Mouse (Mus musculus): ENCODE data around the gene Sash3. TPM values are rescaled to one million over a fixed set of nuclear protein-coding genes. Genes with fewer than 3 reads are reported as not detected.
A peak's percentile ranks its signal among the peaks of the same experiment; 100 is the strongest.
"Not testable (repeated sequence)": the region's sequence is repeated elsewhere in the genome, so short reads cannot be mapped to it uniquely, and the experiment has no call there.

Gene Sash3
- total RNA-seq, 1 experiment = 0.54 TPM

DNA sequence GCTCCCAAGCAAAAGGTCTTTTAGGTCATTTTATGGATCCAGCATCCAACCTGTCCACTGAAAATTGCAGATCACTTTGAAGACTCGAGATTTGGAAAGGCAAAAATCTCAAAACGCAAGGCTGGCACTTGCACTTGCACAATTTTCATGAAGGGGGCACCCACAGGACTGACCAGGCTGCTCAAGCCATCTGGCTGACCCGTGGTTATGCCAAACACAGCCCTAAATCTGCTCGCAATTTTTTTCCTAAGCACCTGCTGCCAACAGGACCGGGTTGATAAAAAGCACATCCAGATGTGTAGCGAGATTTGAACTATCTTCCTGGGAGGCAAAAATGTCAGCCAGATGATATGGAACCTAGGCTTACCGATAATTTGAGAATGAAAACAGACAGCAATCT, 57.5 kb downstream of the Sash3 start:
- TF ChIP-seq ZNF384 (IDR thresholded peaks at IDR 0.05; ENCODE audit: low read depth, low read length) = no peak
- TF ChIP-seq ZC3H11A (IDR thresholded peaks at IDR 0.05; ENCODE audit: borderline replicate concordance, low read depth, low read length) = no peak
- TF ChIP-seq MAFK (IDR thresholded peaks at IDR 0.05; ENCODE audit: insufficient read depth, low read depth, low read length) = no peak
- TF ChIP-seq HCFC1 (IDR thresholded peaks at IDR 0.05; ENCODE audit: borderline replicate concordance, insufficient read depth, low read length) = no peak
- no peak for TF ChIP-seq CHD2 (IDR thresholded peaks at IDR 0.05; ENCODE audit: low read depth, low read length)
- Histone ChIP-seq H3K9me3 (ENCODE audit: control insufficient read depth, insufficient read depth, low read depth, low read length) (no peaks in the 10 kb centered on the region), H3K27ac (ENCODE audit: insufficient read depth, low read depth, low read length, poor library complexity, severe bottlenecking) (no peak overlapping the region), H3K9ac (ENCODE audit: insufficient read depth, low read depth, low read length, poor library complexity, severe bottlenecking) (no peak overlapping the region), H3K36me3 (ENCODE audit: control insufficient read depth, insufficient read depth, low read length, poor library complexity, severe bottlenecking) (peaks cover 4% of the 10 kb centered on the region; the same call in 1 of the 2 replicates), H3K4me1 (ENCODE audit: control insufficient read depth in 2 of 2, insufficient read depth in 2 of 2, low read length in 2 of 2, poor library complexity in 1 of 2) (peaks cover 0 to 2% of the 10 kb centered on the region in 2 experiments; a peak in 1 of 4 replicates), H3K4me3 (ENCODE audit: insufficient read depth in 1 of 2, low read depth in 1 of 2, low read length in 2 of 2, poor library complexity in 1 of 2, severe bottlenecking in 1 of 2) (no peak overlapping the region)
- no peak for DNase-seq (ENCODE audit: low read depth, low spot score)
- in situ Hi-C loops (cut with MboI; ENCODE audit: low sequenced_read_pairs in 2 of 2, unreplicated experiment in 2 of 2) = no loop called here

DNA sequence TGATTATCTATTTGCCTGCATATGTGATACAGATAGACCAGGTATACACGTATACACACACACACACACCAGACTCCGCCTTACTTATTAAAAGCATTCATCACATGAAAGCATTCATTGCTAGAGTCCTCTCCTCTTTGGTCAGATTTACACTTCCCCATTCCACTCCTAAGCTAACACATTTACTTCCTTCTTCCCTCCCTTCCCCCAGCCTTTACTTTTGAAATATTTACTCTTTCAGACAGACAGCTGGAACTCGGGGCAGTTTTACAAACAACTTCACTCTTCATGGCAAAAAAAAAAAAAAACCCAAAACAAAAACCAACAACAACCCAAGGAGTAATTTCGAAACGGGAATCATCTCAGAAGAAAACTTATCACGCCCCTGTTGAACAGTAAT, 58.2 kb downstream of the Sash3 start:
- H3K9ac ChIP-seq (ENCODE audit: insufficient read depth, low read depth, low read length, poor library complexity, severe bottlenecking) = no peak overlapping the region
- no peak for DNase-seq (ENCODE audit: low read depth, low spot score)
- H3K4me3 ChIP-seq (ENCODE audit: insufficient read depth in 1 of 2, low read depth in 1 of 2, low read length in 2 of 2, poor library complexity in 1 of 2, severe bottlenecking in 1 of 2) = no peak overlapping the region
- in situ Hi-C loops (cut with MboI; ENCODE audit: low sequenced_read_pairs in 2 of 2, unreplicated experiment in 2 of 2) = no loop called here
- TF ChIP-seq MAFK (IDR thresholded peaks at IDR 0.05; ENCODE audit: insufficient read depth, low read depth, low read length) (no peak), ZC3H11A (IDR thresholded peaks at IDR 0.05; ENCODE audit: borderline replicate concordance, low read depth, low read length) (no peak), ZNF384 (IDR thresholded peaks at IDR 0.05; ENCODE audit: low read depth, low read length) (no peak), CHD2 (IDR thresholded peaks at IDR 0.05; ENCODE audit: low read depth, low read length) (no peak), HCFC1 (IDR thresholded peaks at IDR 0.05; ENCODE audit: borderline replicate concordance, insufficient read depth, low read length) (no peak)
- peaks cover 0 to 2% of the 10 kb centered on the region in 2 experiments; a peak in 1 of 4 replicates for H3K4me1 ChIP-seq (ENCODE audit: control insufficient read depth in 2 of 2, insufficient read depth in 2 of 2, low read length in 2 of 2, poor library complexity in 1 of 2)
- no peaks in the 10 kb centered on the region for H3K9me3 ChIP-seq (ENCODE audit: control insufficient read depth, insufficient read depth, low read depth, low read length)
- H3K36me3 ChIP-seq (ENCODE audit: control insufficient read depth, insufficient read depth, low read length, poor library complexity, severe bottlenecking) = peaks cover 4% of the 10 kb centered on the region; the same call in 1 of the 2 replicates
- no peak overlapping the region for H3K27ac ChIP-seq (ENCODE audit: insufficient read depth, low read depth, low read length, poor library complexity, severe bottlenecking)

GRCm38 (mm10) chrX:48207761-48208487, 61.7 kb downstream of the Sash3 start:
- no peak for TF ChIP-seq ZNF384 (IDR thresholded peaks at IDR 0.05; ENCODE audit: low read depth, low read length)
- TF ChIP-seq HCFC1 (IDR thresholded peaks at IDR 0.05; ENCODE audit: borderline replicate concordance, insufficient read depth, low read length) = no peak
- no peak for TF ChIP-seq MAFK (IDR thresholded peaks at IDR 0.05; ENCODE audit: insufficient read depth, low read depth, low read length)
- TF ChIP-seq CHD2 (IDR thresholded peaks at IDR 0.05; ENCODE audit: low read depth, low read length) = no peak
- no peak for TF ChIP-seq ZC3H11A (IDR thresholded peaks at IDR 0.05; ENCODE audit: borderline replicate concordance, low read depth, low read length)
- Histone ChIP-seq H3K9ac (ENCODE audit: insufficient read depth, low read depth, low read length, poor library complexity, severe bottlenecking) (peak overlapping the region; percentile 80), H3K9me3 (ENCODE audit: control insufficient read depth, insufficient read depth, low read depth, low read length) (no peaks in the 10 kb centered on the region), H3K27ac (ENCODE audit: insufficient read depth, low read depth, low read length, poor library complexity, severe bottlenecking) (peak overlapping the region; percentile 35; the same call in 1 of the 2 replicates), H3K4me1 (ENCODE audit: control insufficient read depth in 2 of 2, insufficient read depth in 2 of 2, low read length in 2 of 2, poor library complexity in 1 of 2) (no peaks in the 10 kb centered on the region), H3K36me3 (ENCODE audit: control insufficient read depth, insufficient read depth, low read length, poor library complexity, severe bottlenecking) (peaks cover 4% of the 10 kb centered on the region; the same call in 1 of the 2 replicates), H3K4me3 (ENCODE audit: insufficient read depth in 1 of 2, low read depth in 1 of 2, low read length in 2 of 2, poor library complexity in 1 of 2, severe bottlenecking in 1 of 2) (peak overlapping the region; percentile 89 to 97)
- no peak for DNase-seq (ENCODE audit: low read depth, low spot score)
- in situ Hi-C loops (cut with MboI; ENCODE audit: low sequenced_read_pairs in 2 of 2, unreplicated experiment in 2 of 2) = no loop called here

DNA sequence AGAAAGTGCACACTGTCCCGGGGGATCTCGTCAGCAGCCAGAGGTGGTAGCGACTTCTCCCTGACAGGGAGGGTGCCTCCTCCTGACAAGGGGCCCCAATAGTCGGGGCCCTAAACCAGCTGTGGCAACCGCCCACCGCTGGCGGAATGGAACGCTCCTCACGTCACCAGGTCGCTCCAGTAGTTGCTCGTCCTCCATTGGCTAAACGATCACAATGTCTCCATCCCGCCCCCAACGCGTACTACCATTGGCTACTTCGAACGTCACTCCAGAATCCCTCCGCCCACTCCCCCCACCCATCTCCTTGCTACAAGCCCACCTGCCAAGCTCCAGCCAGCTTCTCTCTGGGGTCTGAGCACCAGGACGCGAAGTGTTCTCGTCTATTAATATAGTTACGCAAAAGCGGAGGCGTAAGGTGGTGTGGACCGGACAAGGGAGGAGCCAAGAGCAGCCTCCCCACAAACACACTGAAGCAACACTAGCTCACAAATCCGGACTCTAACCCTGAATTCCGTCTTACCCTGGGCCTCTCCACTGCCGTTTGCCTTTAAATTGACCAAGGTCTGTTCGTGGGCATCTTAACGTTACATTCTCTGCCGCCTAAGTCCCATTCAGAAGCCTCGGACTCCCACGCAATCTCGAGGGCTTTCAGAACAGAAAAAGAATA, 62.4 kb downstream of the Sash3 start, which contains the start of gene Zdhhc9:
Gene Zdhhc9 (minus strand): TSS at position 360 of the 667 bp plus-strand sequence.
- peak within 1 kb of the TSS; percentile 35; the same call in 1 of the 2 replicates for H3K27ac ChIP-seq (ENCODE audit: insufficient read depth, low read depth, low read length, poor library complexity, severe bottlenecking)
- in situ Hi-C loops (cut with MboI; ENCODE audit: low sequenced_read_pairs in 2 of 2, unreplicated experiment in 2 of 2) = no loop called here
- peaks cover 4% of the 10 kb centered on the region; the same call in 1 of the 2 replicates for H3K36me3 ChIP-seq (ENCODE audit: control insufficient read depth, insufficient read depth, low read length, poor library complexity, severe bottlenecking)

DNA sequence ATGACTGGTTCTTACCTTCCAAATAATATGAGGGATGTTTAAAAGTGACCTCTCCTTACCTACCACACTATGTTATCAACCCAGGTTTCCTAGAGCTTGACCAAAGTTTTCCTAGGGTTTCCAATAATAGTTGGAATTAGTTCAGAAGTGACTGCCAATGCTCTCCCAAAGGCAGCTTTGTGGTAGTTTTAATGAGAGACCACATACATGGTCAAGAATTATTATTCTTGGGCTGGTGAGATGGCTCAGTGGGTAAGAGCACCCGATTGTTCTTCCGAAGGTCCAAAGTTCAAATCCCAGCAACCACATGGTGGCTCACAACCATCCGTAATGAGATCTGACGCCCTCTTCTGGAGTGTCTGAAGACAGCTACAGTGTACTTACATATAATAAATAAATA, 63.5 kb downstream of the Sash3 start:
- H3K27ac ChIP-seq (ENCODE audit: insufficient read depth, low read depth, low read length, poor library complexity, severe bottlenecking); H3K4me1 ChIP-seq (ENCODE audit: control insufficient read depth in 2 of 2, insufficient read depth in 2 of 2, low read length in 2 of 2, poor library complexity in 1 of 2); H3K9me3 ChIP-seq (ENCODE audit: control insufficient read depth, insufficient read depth, low read depth, low read length); H3K36me3 ChIP-seq (ENCODE audit: control insufficient read depth, insufficient read depth, low read length, poor library complexity, severe bottlenecking); H3K4me3 ChIP-seq (ENCODE audit: insufficient read depth in 1 of 2, low read depth in 1 of 2, low read length in 2 of 2, poor library complexity in 1 of 2, severe bottlenecking in 1 of 2); DNase-seq (ENCODE audit: low read depth, low spot score); in situ Hi-C loops (cut with MboI; ENCODE audit: low sequenced_read_pairs in 2 of 2, unreplicated experiment in 2 of 2); H3K9ac ChIP-seq (ENCODE audit: insufficient read depth, low read depth, low read length, poor library complexity, severe bottlenecking): not testable (repeated sequence)

More for the DNA sequence above, 62.4 kb downstream of the Sash3 start, which contains the start of gene Zdhhc9:
- no peak for TF ChIP-seq HCFC1 (IDR thresholded peaks at IDR 0.05; ENCODE audit: borderline replicate concordance, insufficient read depth, low read length)
- no peak for TF ChIP-seq ZC3H11A (IDR thresholded peaks at IDR 0.05; ENCODE audit: borderline replicate concordance, low read depth, low read length)
- TF ChIP-seq ZNF384 (IDR thresholded peaks at IDR 0.05; ENCODE audit: low read depth, low read length) = no peak
- peak; percentile 64; the same call in 1 of the 2 replicates for TF ChIP-seq CHD2 (IDR thresholded peaks at IDR 0.05; ENCODE audit: low read depth, low read length)
- TF ChIP-seq MAFK (IDR thresholded peaks at IDR 0.05; ENCODE audit: insufficient read depth, low read depth, low read length) = no peak
- H3K9ac ChIP-seq (ENCODE audit: insufficient read depth, low read depth, low read length, poor library complexity, severe bottlenecking) = peak within 1 kb of the TSS; percentile 80
- H3K9me3 ChIP-seq (ENCODE audit: control insufficient read depth, insufficient read depth, low read depth, low read length) = no peaks in the 10 kb centered on the region
- DNase-seq (ENCODE audit: low read depth, low spot score) = peak; percentile 79
- H3K4me3 ChIP-seq (ENCODE audit: insufficient read depth in 1 of 2, low read depth in 1 of 2, low read length in 2 of 2, poor library complexity in 1 of 2, severe bottlenecking in 1 of 2) = peak within 1 kb of the TSS; percentile 89 to 97
- H3K4me1 ChIP-seq (ENCODE audit: control insufficient read depth in 2 of 2, insufficient read depth in 2 of 2, low read length in 2 of 2, poor library complexity in 1 of 2) = no peaks in the 10 kb centered on the region
